Mouse (Mus musculus) adrenal gland, adult 2 months (tissue): ENCODE measurements around the gene Hist1h2bk. TPM values are rescaled to one million over a fixed set of nuclear protein-coding genes. Genes with fewer than 3 reads are reported as not detected.

Experiments used
- DNase-seq: peaks from one replicate; pipeline ENCODE4 v3.0.0; 2021
- polyA plus RNA-seq: library from polyadenylated mRNA; depleted of rRNA; stranded (reverse); fragments of >200 nt; gene quantifications from 2 replicates; pipeline ENCODE4 v1.2.3, GENCODE M21; 2012
- total RNA-seq, 2 experiments: library from RNA; stranded (reverse); gene quantifications; 2 replicates each; pipeline ENCODE4 v1.2.3; 2021

Hist1h2bk gene
- total and polyA plus RNA-seq, 3 experiments, result 1.9 to 48.0 (median 27.4) TPM

- no peak for DNase-seq
Measured at GRCm38 (mm10) chr13:22014411-22014845, 21.2 kb upstream of the Hist1h2bk start.

- peak; percentile 83 for DNase-seq
Measured at GRCm38 (mm10) chr13:22015479-22016450, 19.9 kb upstream of the Hist1h2bk start.

- DNase-seq, result peak; percentile 43
Measured at GRCm38 (mm10) chr13:22019934-22020835, 15.5 kb upstream of the Hist1h2bk start.

GRCm38 (mm10) chr13:22020901-22021339 is 14.8 kb upstream of the Hist1h2bk start:
- DNase-seq, result peak; percentile 83

GRCm38 (mm10) chr13:22021581-22021980 is 14.1 kb upstream of the Hist1h2bk start:
- DNase-seq, result no peak

GRCm38 (mm10) chr13:22022241-22022640 is 13.4 kb upstream of the Hist1h2bk start:
- peak; percentile 87 for DNase-seq

- DNase-seq, result peak; percentile 88
Measured at GRCm38 (mm10) chr13:22026058-22027031, 9.3 kb upstream of the Hist1h2bk start.

DNA sequence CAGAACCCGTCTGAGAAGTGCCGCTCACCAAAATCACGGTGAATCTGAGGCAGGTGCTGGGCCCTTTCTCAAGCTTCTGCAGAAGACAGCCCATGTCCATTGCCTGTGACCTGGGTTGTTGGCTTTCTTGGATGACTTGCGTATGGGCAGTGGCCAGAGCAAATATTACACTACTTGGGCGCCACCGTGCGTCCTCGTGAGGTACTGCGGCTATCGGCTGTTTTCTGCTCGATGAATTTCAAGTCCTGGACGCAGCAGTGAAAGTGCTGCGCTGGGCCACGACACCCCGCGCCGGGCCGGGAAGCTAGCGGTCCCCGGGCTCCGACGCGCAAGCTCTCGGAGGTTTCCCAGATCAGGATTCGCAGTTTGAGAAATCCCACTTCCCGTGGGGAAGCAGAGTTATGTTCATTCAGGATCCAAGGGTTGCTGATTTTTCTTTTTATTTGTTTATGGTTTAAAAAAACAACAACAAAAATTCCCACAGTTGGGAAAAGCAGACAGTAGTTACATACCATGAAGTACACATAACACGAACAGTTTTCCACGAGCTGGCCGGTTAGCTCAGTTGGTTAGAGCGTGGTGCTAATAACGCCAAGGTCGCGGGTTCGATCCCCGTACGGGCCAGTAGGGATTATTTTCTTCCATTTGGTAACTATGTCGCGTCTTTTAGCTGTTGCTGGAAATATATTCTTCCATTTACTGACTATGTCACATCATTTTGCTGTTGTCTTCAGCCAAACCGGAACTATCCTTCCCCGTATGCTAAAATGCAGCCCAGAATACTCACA is 6.8 kb upstream of the Hist1h2bk start:
- DNase-seq, result peak; percentile 96

- no peak for DNase-seq
Measured at GRCm38 (mm10) chr13:22029928-22030327, 5.7 kb upstream of the Hist1h2bk start.

GRCm38 (mm10) chr13:22030493-22030892 is 5.2 kb upstream of the Hist1h2bk start:
- DNase-seq, result no peak

DNA sequence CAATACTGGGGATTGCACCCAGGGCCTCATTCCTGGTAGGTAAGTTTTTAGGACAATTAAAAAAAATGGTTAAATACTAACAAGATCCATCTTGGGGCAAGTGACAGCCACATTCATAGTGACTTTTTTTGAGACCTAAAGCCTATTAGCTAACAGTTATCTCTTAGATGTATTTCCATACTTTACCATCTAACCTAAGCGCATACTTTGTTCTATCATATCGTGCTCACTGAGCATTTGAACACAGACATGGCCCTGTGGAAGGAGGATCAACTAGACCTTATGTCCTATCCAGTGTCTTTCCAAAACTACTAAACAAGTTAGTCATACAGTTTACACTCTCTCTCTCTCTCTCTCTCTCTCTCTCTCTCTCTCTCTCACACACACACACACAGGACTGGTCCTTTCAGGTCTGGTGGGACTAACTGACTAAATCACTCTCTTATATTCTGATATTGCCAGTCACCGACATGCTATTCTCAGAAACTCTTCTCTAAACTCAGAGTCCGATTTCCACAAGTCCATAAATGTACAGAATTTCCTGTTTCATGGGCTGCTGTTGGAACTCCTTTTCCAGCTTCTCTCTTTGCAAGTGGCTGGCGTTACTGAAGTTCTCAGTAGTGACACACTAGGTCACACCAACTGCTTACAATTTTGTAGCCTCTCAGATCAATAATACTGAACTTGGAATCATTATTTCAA is 1.8 kb upstream of the Hist1h2bk start:
- DNase-seq, result no peak

DNA sequence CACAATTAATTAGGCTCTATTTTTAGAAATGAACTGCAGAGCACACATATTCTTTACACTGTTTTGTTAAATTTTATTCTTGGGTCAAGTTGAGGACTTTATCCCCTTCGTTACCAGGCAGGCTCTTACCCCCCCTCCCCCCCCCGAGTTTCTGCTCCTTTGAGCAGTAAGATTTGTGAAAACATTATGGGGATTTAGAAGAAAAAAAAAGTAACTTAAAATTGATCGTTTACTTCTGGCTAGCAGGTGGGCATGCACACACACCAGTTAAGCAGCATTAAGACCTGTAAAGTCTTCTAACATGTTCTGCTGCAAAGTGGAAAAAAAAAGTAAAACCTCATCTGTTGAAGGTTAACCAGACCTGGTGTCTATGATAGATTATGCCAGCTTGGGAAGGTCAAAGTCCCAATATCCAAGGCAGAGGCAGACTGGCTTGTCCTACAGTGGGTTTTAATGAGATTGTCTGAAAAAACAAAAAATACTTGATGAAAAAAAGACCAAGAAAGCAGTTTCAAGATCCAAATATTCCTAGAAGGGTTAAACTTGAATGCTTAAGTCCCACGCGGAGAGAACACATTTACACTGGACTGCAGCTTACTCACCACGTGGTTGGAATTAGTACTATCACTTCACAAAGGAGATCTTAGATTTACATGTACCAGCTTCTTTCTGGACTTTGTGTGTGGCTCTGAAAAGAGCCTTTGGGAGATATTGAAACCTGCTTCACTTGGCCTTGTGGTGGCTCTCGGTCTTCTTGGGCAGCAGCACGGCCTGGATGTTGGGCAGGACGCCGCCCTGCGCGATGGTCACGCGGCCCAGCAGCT is 1.0 kb upstream of the Hist1h2bk start:
- peak; percentile 31 for DNase-seq

- DNase-seq, result no peak
Measured at GRCm38 (mm10) chr13:22036149-22036956, 683 bp downstream of the Hist1h2bk start.

DNA sequence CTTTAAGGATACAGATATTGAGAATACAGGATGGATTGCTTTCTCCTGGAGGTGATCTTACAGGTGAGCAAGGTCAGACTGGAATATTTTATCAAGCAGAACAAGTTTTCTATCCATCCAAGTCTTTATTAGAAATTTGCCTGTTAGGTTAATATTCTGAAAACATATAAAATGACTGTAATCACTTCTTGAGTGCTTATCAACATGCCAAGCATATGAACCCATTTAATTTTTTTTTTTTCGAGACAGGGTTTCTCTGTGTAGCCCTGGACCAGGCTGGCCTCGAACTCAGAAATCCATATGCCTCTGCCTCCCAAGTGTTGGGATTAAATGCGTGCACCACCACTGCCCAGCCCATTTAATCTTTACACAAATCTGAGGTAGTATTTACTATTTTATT is 1.3 kb downstream of the Hist1h2bk start:
- DNase-seq, result no peak

DNA sequence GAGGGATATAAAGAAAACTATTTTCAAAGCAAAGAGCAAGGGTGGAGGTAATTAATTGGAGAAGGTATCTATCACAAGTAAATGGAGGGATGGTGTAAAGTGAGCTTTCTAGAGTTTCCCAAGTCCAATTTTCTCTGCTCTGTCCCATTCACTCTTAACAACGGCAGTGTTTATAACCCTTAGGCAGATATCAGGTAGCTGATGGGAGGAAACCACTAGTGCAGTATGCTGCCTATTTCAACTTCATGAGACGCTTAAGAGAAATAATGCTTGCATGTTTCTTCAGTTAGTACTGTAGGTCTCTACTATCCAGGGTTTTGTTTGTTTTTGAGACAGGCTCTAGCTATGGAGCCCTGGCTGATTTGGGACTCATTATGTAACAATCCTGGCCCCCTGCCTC is 1.7 kb downstream of the Hist1h2bk start:
- DNase-seq, result no peak

GRCm38 (mm10) chr13:22039364-22039763 is 3.7 kb downstream of the Hist1h2bk start:
- DNase-seq, result no peak

DNA sequence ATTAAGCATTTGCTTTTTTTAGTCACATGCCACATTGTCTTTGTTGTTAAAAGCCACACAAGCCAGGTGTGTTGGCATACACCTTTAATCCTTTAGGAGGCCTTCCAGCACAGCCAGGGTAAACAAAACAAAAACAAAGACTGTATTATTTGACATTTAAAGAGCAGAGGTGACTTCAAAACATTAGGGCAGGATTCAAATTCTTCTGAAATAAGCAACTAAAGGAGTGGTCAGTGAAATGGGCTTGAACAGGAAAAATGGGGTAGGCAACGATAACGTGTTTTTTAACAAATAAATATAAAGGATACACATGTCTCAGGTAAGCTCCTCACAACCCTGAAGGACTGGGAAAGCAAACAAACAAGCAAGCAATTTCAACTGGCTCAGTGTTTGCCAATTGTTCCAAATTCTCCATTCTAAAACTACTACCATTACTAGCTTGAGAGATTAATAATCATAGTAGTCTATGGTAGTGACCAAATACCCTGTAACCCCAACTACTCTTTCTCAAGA is 4.3 kb downstream of the Hist1h2bk start:
- DNase-seq, result no peak
